Mouse (Mus musculus) heart, postnatal 0 days (tissue): ENCODE results near the gene Asphd2. TPM values are rescaled to one million over a fixed set of nuclear protein-coding genes. Genes with fewer than 3 reads are reported as not detected.

ENCODE experiments used
- ATAC-seq: fragments of 200-750 bp; cut with Nextera tagmentation; 2 replicates; pipeline ENCODE4 v1.8.0; 2017; ENCODE audit warnings: low read depth, moderate number of reproducible peaks, moderate library complexity; ENCODE audit not compliant: insufficient read depth
- DNase-seq: peaks from one replicate; pipeline ENCODE4 v3.0.0-alpha.2; 2016; ENCODE audit warnings: low spot score
- H3K27ac ChIP-seq: fragments of 300-500 bp; sonication (generic); 2 replicates; pipeline ENCODE4 v1.5.1; 2014; ENCODE audit warnings: low read depth, mild to moderate bottlenecking
- H3K27me3 ChIP-seq: fragments of 300-500 bp; sonication (generic); 2 replicates; pipeline ENCODE4 v1.6.1; 2014; ENCODE audit warnings: low read length, mixed read lengths; ENCODE audit not compliant: control insufficient read depth, insufficient read depth
- H3K36me3 ChIP-seq: fragments of 300-500 bp; sonication (generic); replicated peaks from 2 replicates; pipeline ENCODE4 v1.6.1; 2014; ENCODE audit warnings: low read length, mixed read lengths; ENCODE audit not compliant: control insufficient read depth, insufficient read depth
- H3K4me1 ChIP-seq: fragments of 300-500 bp; sonication (generic); 2 replicates; pipeline ENCODE4 v1.6.1; 2014; ENCODE audit warnings: antibody characterized with exemption; ENCODE audit not compliant: control insufficient read depth, insufficient read depth
- H3K4me2 ChIP-seq: fragments of 300-500 bp; sonication (generic); 2 replicates; pipeline ENCODE4 v1.6.1; 2014; ENCODE audit warnings: low read depth, mild to moderate bottlenecking, low read length, moderate library complexity
- H3K4me3 ChIP-seq: fragments of 300-500 bp; sonication (generic); 2 replicates; pipeline ENCODE4 v1.5.1; 2014; ENCODE audit warnings: low read depth, low read length
- H3K9ac ChIP-seq: fragments of 300-500 bp; sonication (generic); replicated peaks from 2 replicates; pipeline ENCODE4 v1.6.1; 2014; ENCODE audit warnings: low read depth, low read length, mixed read lengths
- H3K9me3 ChIP-seq: fragments of 300-500 bp; sonication (generic); replicated peaks from 2 replicates; pipeline ENCODE4 v1.6.1; 2016; ENCODE audit warnings: low read length; ENCODE audit not compliant: control insufficient read depth
- CTCF ChIP-seq: IDR thresholded peaks from 2 replicates; pipeline ENCODE4 v1.5.1; 2016; ENCODE audit warnings: antibody characterized with exemption, control low read depth, low read depth
- EP300 ChIP-seq: IDR thresholded peaks from 2 replicates; pipeline ENCODE4 v1.6.1; 2016; ENCODE audit warnings: antibody characterized with exemption, low read depth
- WGBS: fragments of 180-500 bp; shearing (Covaris S2); extraction: QIAGEN DNeasy Blood & Tissue Kit; methylation state at CpG from one replicate; pipeline ENCODE4 v1.1.7; 2014; 5-methylcytosine and 5-hydroxymethylcytosine counted together
- polyA plus RNA-seq: library from polyadenylated mRNA; unstranded; fragments of >200 nt; fragmentation: Nextera tagmentation; extraction: Ambion mirVana; gene quantifications from 2 replicates; pipeline ENCODE4 v1.2.1, GENCODE M21; 2015
- total RNA-seq: library from RNA; depleted of rRNA; stranded (reverse); fragments of >200 nt; gene quantifications from 2 replicates; pipeline ENCODE4 v1.2.3, GENCODE M21; 2014; ENCODE audit warnings: low replicate concordance

Asphd2 gene
- total and polyA plus RNA-seq, 2 experiments from 2014 or later: 0.08 to 0.40 TPM

DNA sequence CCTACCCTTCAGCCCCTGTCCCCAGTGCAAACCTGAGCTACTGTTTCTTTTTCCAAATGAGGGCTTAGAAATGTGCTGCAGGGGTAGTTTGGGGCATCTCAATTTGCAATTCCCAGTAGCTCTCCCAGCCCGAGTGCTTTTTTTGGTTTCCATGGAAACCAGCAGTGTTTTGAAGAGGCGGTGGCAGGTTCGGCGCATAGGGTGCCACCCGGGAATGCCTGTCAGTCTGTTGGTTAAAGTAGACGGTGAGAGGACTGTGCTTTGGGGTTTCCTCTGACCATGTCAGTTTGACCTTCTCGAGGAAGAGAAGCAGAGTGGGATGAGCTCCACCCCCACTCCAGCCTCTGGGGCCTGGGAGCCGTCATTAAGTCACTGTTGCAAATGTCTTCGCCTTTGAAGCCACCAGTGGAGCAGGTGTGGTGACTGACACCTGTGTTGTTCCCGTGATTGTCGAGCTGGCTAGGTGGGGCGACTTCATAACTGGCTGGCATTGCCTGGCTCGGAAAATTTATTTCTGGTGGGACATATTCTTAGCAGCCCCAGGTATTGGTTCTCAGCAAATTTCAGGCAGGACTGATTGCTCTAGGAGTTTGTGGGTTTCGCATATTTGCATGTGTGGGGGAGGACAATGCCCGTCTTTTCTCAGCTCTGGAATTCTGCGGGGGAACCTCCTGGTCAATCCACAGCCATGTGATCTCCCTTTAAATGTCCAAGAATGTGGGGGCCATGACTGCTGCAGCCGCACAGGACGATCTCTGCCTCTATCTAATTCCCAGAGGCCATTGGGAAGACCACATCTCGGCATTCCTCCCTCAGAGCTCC, 17.1 kb upstream of the Asphd2 start:
- TF ChIP-seq EP300: no peak
- no peaks in the 10 kb centered on the region for H3K9me3 ChIP-seq
- H3K27me3 ChIP-seq: peaks cover 29% of the 10 kb centered on the region
- 13% methylated on average over 19 of the region's 19 CpGs for WGBS
- DNase-seq (no peak), ATAC-seq (no peak)
- H3K4me3 ChIP-seq: no peak overlapping the region
- H3K4me1 ChIP-seq: no peaks in the 10 kb centered on the region
- H3K9ac ChIP-seq: no peak overlapping the region
- H3K4me2 ChIP-seq: no peak overlapping the region
- no peaks in the 10 kb centered on the region for H3K36me3 ChIP-seq
- no peak overlapping the region for H3K27ac ChIP-seq

- Histone ChIP-seq H3K9me3 (no peaks in the 10 kb centered on the region), H3K27me3 (peaks cover 29% of the 10 kb centered on the region), H3K27ac (no peak overlapping the region), H3K36me3 (no peaks in the 10 kb centered on the region), H3K4me2 (no peak overlapping the region), H3K4me1 (no peaks in the 10 kb centered on the region), H3K4me3 (no peak overlapping the region), H3K9ac (no peak overlapping the region)
- 38% methylated on average over 11 of the region's 11 CpGs for WGBS
- TF ChIP-seq EP300: no peak
- no peak for TF ChIP-seq CTCF
- no peak for DNase-seq
- ATAC-seq: no peak
Observed at GRCm38 (mm10) chr5:112411072-112411471, 16.4 kb upstream of the Asphd2 start.

- 53% methylated on average over 5 of the region's 5 CpGs for WGBS
- H3K27me3 ChIP-seq: peaks cover 29% of the 10 kb centered on the region
- TF ChIP-seq CTCF (no peak), EP300 (no peak)
Observed at GRCm38 (mm10) chr5:112409274-112409673, 14.6 kb upstream of the Asphd2 start.

DNA sequence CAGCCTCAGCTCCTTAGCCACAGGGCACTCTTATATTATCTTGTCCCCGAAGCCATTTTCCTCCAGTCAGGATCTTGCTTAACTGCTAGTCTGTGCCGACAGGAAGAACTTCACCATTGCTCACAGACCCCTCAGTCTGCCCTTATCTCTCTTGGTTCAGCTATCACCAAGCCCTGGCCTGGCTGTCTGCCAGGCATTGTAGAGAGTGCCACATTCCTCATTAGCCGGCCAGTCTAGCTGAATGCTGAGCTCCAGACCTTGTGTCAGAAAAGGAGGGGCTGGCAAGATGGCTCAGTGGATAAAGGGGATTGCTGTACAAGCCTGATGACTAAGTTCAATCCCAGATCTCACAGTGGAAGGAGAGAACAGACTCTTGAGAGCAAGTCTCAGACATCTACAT, 11.4 kb upstream of the Asphd2 start:
- no peak overlapping the region for H3K4me2 ChIP-seq
- no peak overlapping the region for H3K9ac ChIP-seq
- H3K4me1 ChIP-seq: no peaks in the 10 kb centered on the region
- H3K36me3 ChIP-seq: no peaks in the 10 kb centered on the region
- no peak for DNase-seq
- WGBS: 10% methylated on average over 3 of the region's 3 CpGs
- no peak overlapping the region for H3K4me3 ChIP-seq
- H3K9me3 ChIP-seq: no peaks in the 10 kb centered on the region
- no peak for ATAC-seq
- TF ChIP-seq EP300 (no peak), CTCF (no peak)
- H3K27me3 ChIP-seq: peaks cover 19% of the 10 kb centered on the region
- H3K27ac ChIP-seq: no peak overlapping the region

More at GRCm38 (mm10) chr5:112409274-112409673, 14.6 kb upstream of the Asphd2 start:
- Histone ChIP-seq H3K4me2 (no peak overlapping the region), H3K27ac (no peak overlapping the region), H3K4me3 (no peak overlapping the region), H3K9me3 (no peaks in the 10 kb centered on the region), H3K9ac (no peak overlapping the region), H3K36me3 (no peaks in the 10 kb centered on the region), H3K4me1 (no peaks in the 10 kb centered on the region)
- DNase-seq (no peak), ATAC-seq (no peak)

DNA sequence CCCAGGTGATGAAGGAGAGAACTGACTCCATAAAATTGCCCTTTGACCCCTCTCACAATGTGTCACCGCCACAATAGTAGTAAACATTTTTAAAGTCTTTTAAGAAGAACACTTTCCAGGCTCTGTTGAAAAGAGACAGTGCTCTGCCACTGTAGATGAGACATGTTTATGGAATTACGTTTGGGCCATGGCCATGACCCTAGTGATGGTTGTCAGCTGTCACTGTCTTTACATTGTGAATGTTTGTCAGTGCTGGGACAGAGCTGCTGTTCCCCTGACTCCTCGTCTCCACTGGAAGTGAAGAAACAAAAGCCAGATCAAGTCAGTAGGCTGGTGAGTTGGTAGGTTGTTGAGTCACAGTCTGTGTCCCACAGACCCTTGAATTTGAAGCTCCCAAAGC, 7.8 kb upstream of the Asphd2 start:
- Histone ChIP-seq H3K27ac (no peak overlapping the region), H3K36me3 (no peaks in the 10 kb centered on the region), H3K4me1 (no peaks in the 10 kb centered on the region), H3K4me2 (no peak overlapping the region), H3K27me3 (peaks cover 7% of the 10 kb centered on the region; the same call in 1 of the 2 replicates), H3K9me3 (no peaks in the 10 kb centered on the region), H3K9ac (no peak overlapping the region), H3K4me3 (no peak overlapping the region)
- 47% methylated on average over 3 of the region's 3 CpGs for WGBS
- DNase-seq (no peak), ATAC-seq (no peak)
- TF ChIP-seq EP300 (no peak), CTCF (no peak)

DNA sequence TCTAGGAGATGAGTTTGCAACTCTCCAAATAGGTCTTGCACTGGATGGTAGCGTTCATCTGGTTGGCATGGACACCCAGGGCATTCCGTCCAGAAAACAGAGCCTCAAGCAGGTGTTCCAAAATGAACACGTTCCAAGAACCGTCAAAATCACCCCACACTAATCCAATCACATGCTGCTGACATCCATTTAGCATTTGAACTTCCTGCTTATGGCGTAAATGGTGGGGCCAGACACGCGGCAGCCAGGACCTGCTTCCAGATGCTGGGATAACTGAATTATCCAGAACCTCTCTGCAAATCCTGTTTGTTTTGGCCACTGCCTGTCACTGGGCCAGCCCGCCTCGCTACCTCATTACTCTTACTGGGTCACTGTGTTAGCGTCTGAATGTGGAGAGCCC, 4.6 kb upstream of the Asphd2 start:
- no peak for ATAC-seq
- Histone ChIP-seq H3K4me3 (no peak overlapping the region), H3K27ac (no peak overlapping the region), H3K4me2 (no peak overlapping the region), H3K9ac (no peak overlapping the region), H3K4me1 (no peaks in the 10 kb centered on the region), H3K27me3 (peaks cover 37% of the 10 kb centered on the region), H3K36me3 (no peaks in the 10 kb centered on the region), H3K9me3 (no peaks in the 10 kb centered on the region)
- TF ChIP-seq EP300 (no peak), CTCF (no peak)
- no peak for DNase-seq
- WGBS: 54% methylated on average over 10 of the region's 10 CpGs
